Mouse (Mus musculus): ENCODE measurements around the gene Hspa5. TPM values are rescaled to one million over a fixed set of nuclear protein-coding genes. Genes with fewer than 3 reads are reported as not detected.
"Not testable (repeated sequence)": the region's sequence is repeated elsewhere in the genome, so short reads cannot be mapped to it uniquely, and the experiment has no call there.

Gene Hspa5
- polyA plus RNA-seq, 1 experiment from 2014 or later: 402 TPM

- Histone ChIP-seq H3K9me3 (ENCODE audit: control insufficient read depth, low read length) (no peaks in the 10 kb centered on the region), H3K4me2 (ENCODE audit: low read depth, low read length) (no peak overlapping the region), H3K27ac (ENCODE audit: low read depth, low read length) (no peak overlapping the region), H3K36me3 (ENCODE audit: control insufficient read depth, insufficient read depth, low read length) (peaks cover 19% of the 10 kb centered on the region), H3K9ac (replicated peaks; ENCODE audit: low read depth, low read length) (no peak overlapping the region), H3K4me1 (ENCODE audit: control insufficient read depth, insufficient read depth, low read length) (no peaks in the 10 kb centered on the region), H3K4me3 (ENCODE audit: low read depth, low read length) (no peak overlapping the region), H3K27me3 (ENCODE audit: control insufficient read depth, insufficient read depth, low read length) (no peaks in the 10 kb centered on the region)
- 94% methylated on average over 3 of the region's 3 CpGs for WGBS
- no peak for ATAC-seq (ENCODE audit: low read depth)
Observed at GRCm38 (mm10) chr2:34810775-34811174, 39.0 kb downstream of the Hspa5 start.

- Histone ChIP-seq H3K4me1 (ENCODE audit: control insufficient read depth, insufficient read depth, low read length) (no peaks in the 10 kb centered on the region), H3K27ac (ENCODE audit: low read depth, low read length) (no peak overlapping the region), H3K4me3 (ENCODE audit: low read depth, low read length) (no peak overlapping the region), H3K36me3 (ENCODE audit: control insufficient read depth, insufficient read depth, low read length) (peaks cover 23% of the 10 kb centered on the region), H3K4me2 (ENCODE audit: low read depth, low read length) (no peak overlapping the region), H3K9me3 (ENCODE audit: control insufficient read depth, low read length) (no peaks in the 10 kb centered on the region), H3K27me3 (ENCODE audit: control insufficient read depth, insufficient read depth, low read length) (no peaks in the 10 kb centered on the region), H3K9ac (replicated peaks; ENCODE audit: low read depth, low read length) (no peak overlapping the region)
- ATAC-seq (ENCODE audit: low read depth): no peak
- 87% methylated on average over 7 of the region's 7 CpGs for WGBS
Observed at GRCm38 (mm10) chr2:34812706-34813105, 40.9 kb downstream of the Hspa5 start.

GRCm38 (mm10) chr2:34815893-34816292 is 44.1 kb downstream of the Hspa5 start:
- H3K4me1 ChIP-seq (ENCODE audit: control insufficient read depth, insufficient read depth, low read length); H3K9me3 ChIP-seq (ENCODE audit: control insufficient read depth, low read length); H3K4me3 ChIP-seq (ENCODE audit: low read depth, low read length); H3K27ac ChIP-seq (ENCODE audit: low read depth, low read length); ATAC-seq (ENCODE audit: low read depth); H3K9ac ChIP-seq (replicated peaks; ENCODE audit: low read depth, low read length); H3K4me2 ChIP-seq (ENCODE audit: low read depth, low read length); H3K27me3 ChIP-seq (ENCODE audit: control insufficient read depth, insufficient read depth, low read length): not testable (repeated sequence)
- WGBS: 97% methylated on average over 2 of the region's 2 CpGs
- H3K36me3 ChIP-seq (ENCODE audit: control insufficient read depth, insufficient read depth, low read length): peaks cover 20% of the 10 kb centered on the region

GRCm38 (mm10) chr2:34818492-34818891 is 46.7 kb downstream of the Hspa5 start:
- H3K9ac ChIP-seq (replicated peaks; ENCODE audit: low read depth, low read length): no peak overlapping the region
- no peak overlapping the region for H3K4me3 ChIP-seq (ENCODE audit: low read depth, low read length)
- 87% methylated on average over 2 of the region's 2 CpGs for WGBS
- H3K4me1 ChIP-seq (ENCODE audit: control insufficient read depth, insufficient read depth, low read length): no peaks in the 10 kb centered on the region
- no peaks in the 10 kb centered on the region for H3K9me3 ChIP-seq (ENCODE audit: control insufficient read depth, low read length)
- H3K36me3 ChIP-seq (ENCODE audit: control insufficient read depth, insufficient read depth, low read length): peaks cover 9% of the 10 kb centered on the region
- no peak for ATAC-seq (ENCODE audit: low read depth)
- H3K27ac ChIP-seq (ENCODE audit: low read depth, low read length): no peak overlapping the region
- no peaks in the 10 kb centered on the region for H3K27me3 ChIP-seq (ENCODE audit: control insufficient read depth, insufficient read depth, low read length)
- no peak overlapping the region for H3K4me2 ChIP-seq (ENCODE audit: low read depth, low read length)

GRCm38 (mm10) chr2:34825827-34826459 is 54.2 kb downstream of the Hspa5 start, which contains the start of gene Fbxw2:
TSS of gene Fbxw2 (minus strand) at chr2:34826311.
- H3K27ac ChIP-seq (ENCODE audit: low read depth, low read length): peak within 1 kb of the TSS; percentile 76
- 0 out of 2 replicates have a peak, but pooled peaks cover 2% of the 10 kb centered on the region for H3K9me3 ChIP-seq (ENCODE audit: control insufficient read depth, low read length)
- peak within 1 kb of the TSS; percentile 100 for H3K4me3 ChIP-seq (ENCODE audit: low read depth, low read length)
- no peaks in the 10 kb centered on the region; the same call in 1 of the 2 replicates for H3K36me3 ChIP-seq (ENCODE audit: control insufficient read depth, insufficient read depth, low read length)
- peaks cover 9% of the 10 kb centered on the region for H3K4me1 ChIP-seq (ENCODE audit: control insufficient read depth, insufficient read depth, low read length)
- H3K9ac ChIP-seq (replicated peaks; ENCODE audit: low read depth, low read length): peak within 1 kb of the TSS; percentile 91
- peak within 1 kb of the TSS; percentile 86 for H3K4me2 ChIP-seq (ENCODE audit: low read depth, low read length)
- under 1% methylated on average over 51 of the region's 57 CpGs for WGBS
- peak; percentile 98 for ATAC-seq (ENCODE audit: low read depth)
- no peaks in the 10 kb centered on the region for H3K27me3 ChIP-seq (ENCODE audit: control insufficient read depth, insufficient read depth, low read length)

GRCm38 (mm10) chr2:34826460-34827231 is 54.9 kb downstream of the Hspa5 start:
- Histone ChIP-seq H3K27ac (ENCODE audit: low read depth, low read length) (peak overlapping the region; percentile 76), H3K4me3 (ENCODE audit: low read depth, low read length) (peak overlapping the region; percentile 100), H3K27me3 (ENCODE audit: control insufficient read depth, insufficient read depth, low read length) (no peaks in the 10 kb centered on the region), H3K4me1 (ENCODE audit: control insufficient read depth, insufficient read depth, low read length) (peaks cover 9% of the 10 kb centered on the region), H3K9me3 (ENCODE audit: control insufficient read depth, low read length) (0 out of 2 replicates have a peak, but pooled peaks cover 2% of the 10 kb centered on the region), H3K9ac (replicated peaks; ENCODE audit: low read depth, low read length) (peak overlapping the region; percentile 91), H3K4me2 (ENCODE audit: low read depth, low read length) (peak overlapping the region; percentile 86), H3K36me3 (ENCODE audit: control insufficient read depth, insufficient read depth, low read length) (no peaks in the 10 kb centered on the region; the same call in 1 of the 2 replicates)
- 39% methylated on average over 20 of the region's 21 CpGs for WGBS
- peak; percentile 21; the same call in 1 of the 2 replicates for ATAC-seq (ENCODE audit: low read depth)

Other genes with a start within 250 kb of the Hspa5 start
- gene Gapvd1, start 16.7 kb upstream of the Hspa5 start, polyA plus RNA-seq (2014; fragmentation: Nextera tagmentation; extraction: Ambion mirVana): 119 and 132 TPM in 2 replicates
- 26.0 and 29.1 TPM in 2 replicates for gene Rabepk, start 27.9 kb downstream of the Hspa5 start, polyA plus RNA-seq (2014; fragmentation: Nextera tagmentation; extraction: Ambion mirVana)
- 69.3 and 79.3 TPM in 2 replicates for gene Fbxw2, start 54.3 kb downstream of the Hspa5 start, polyA plus RNA-seq (2014; fragmentation: Nextera tagmentation; extraction: Ambion mirVana)
- not detected in 2 replicates for gene Gm34653, start 61.0 kb downstream of the Hspa5 start, polyA plus RNA-seq (2014; fragmentation: Nextera tagmentation; extraction: Ambion mirVana)
- 0.36 TPM in 1 of 2 replicates, not detected in the other for gene Cutal, start 102.4 kb downstream of the Hspa5 start, polyA plus RNA-seq (2014; fragmentation: Nextera tagmentation; extraction: Ambion mirVana)
- gene Psmd5, start 103.0 kb downstream of the Hspa5 start, polyA plus RNA-seq (2014; fragmentation: Nextera tagmentation; extraction: Ambion mirVana): 97.0 and 101 TPM in 2 replicates
- gene Phf19, start 142.1 kb downstream of the Hspa5 start, polyA plus RNA-seq (2014; fragmentation: Nextera tagmentation; extraction: Ambion mirVana): 2.7 and 3.8 TPM in 2 replicates
- gene Traf1, start 189.8 kb downstream of the Hspa5 start, polyA plus RNA-seq (2014; fragmentation: Nextera tagmentation; extraction: Ambion mirVana): 3.5 and 4.4 TPM in 2 replicates